Mouse (Mus musculus) kidney, postnatal 0 days (tissue): Measurements from ENCODE around the gene Jkamp. TPM values are rescaled to one million over a fixed set of nuclear protein-coding genes. Genes with fewer than 3 reads are reported as not detected.

Experiments used
- ATAC-seq: fragments of 200-750 bp; cut with Nextera tagmentation; replicated peaks from 2 replicates; pipeline ENCODE4 v1.8.0; 2017; ENCODE audit warnings: low read depth, moderate number of reproducible peaks, moderate TSS enrichment, moderate library complexity; ENCODE audit not compliant: low FRiP score
- DNase-seq: peaks from one replicate; pipeline ENCODE4 v3.0.0-alpha.2; 2016; ENCODE audit warnings: low spot score
- H3K27ac ChIP-seq: fragments of 300-500 bp; sonication (generic); 2 replicates; pipeline ENCODE4 v1.5.1; 2014; ENCODE audit warnings: mild to moderate bottlenecking
- H3K27me3 ChIP-seq: fragments of 300-500 bp; sonication (generic); 2 replicates; pipeline ENCODE4 v1.6.1; 2014; ENCODE audit warnings: low read length, mixed read lengths; ENCODE audit not compliant: insufficient read depth
- H3K36me3 ChIP-seq: fragments of 300-500 bp; sonication (generic); 2 replicates; pipeline ENCODE4 v1.6.1; 2014; ENCODE audit warnings: low read length, mixed read lengths; ENCODE audit not compliant: insufficient read depth
- H3K4me1 ChIP-seq: fragments of 300-500 bp; sonication (generic); replicated peaks from 2 replicates; pipeline ENCODE4 v1.6.1; 2014; ENCODE audit warnings: antibody characterized with exemption, low read length, mixed read lengths; ENCODE audit not compliant: insufficient read depth
- H3K4me2 ChIP-seq: fragments of 300-500 bp; sonication (generic); 2 replicates; pipeline ENCODE4 v1.6.1; 2014; ENCODE audit warnings: mild to moderate bottlenecking, low read length, moderate library complexity, mixed read lengths
- H3K4me3 ChIP-seq: fragments of 300-500 bp; sonication (generic); replicated peaks from 2 replicates; pipeline ENCODE4 v1.5.1; 2014; ENCODE audit warnings: low read depth, low read length
- H3K9ac ChIP-seq: fragments of 300-500 bp; sonication (generic); 2 replicates; pipeline ENCODE4 v1.6.1; 2014; ENCODE audit warnings: low read depth, low read length
- H3K9me3 ChIP-seq: fragments of 300-500 bp; sonication (generic); replicated peaks from 2 replicates; pipeline ENCODE4 v1.6.1; 2016; ENCODE audit warnings: low read length, inconsistent platforms, mixed read lengths
- CTCF ChIP-seq: IDR thresholded peaks from 2 replicates; pipeline ENCODE4 v1.5.1; 2016; ENCODE audit warnings: antibody characterized with exemption, low read depth, mild to moderate bottlenecking, moderate library complexity
- WGBS: fragments of 180-500 bp; shearing (Covaris S2); extraction: QIAGEN DNeasy Blood & Tissue Kit; methylation state at CpG from one replicate; pipeline ENCODE4 v1.1.7; 2014; 5-methylcytosine and 5-hydroxymethylcytosine counted together
- polyA plus RNA-seq: library from polyadenylated mRNA; unstranded; fragments of >200 nt; fragmentation: Nextera tagmentation; extraction: Ambion mirVana; gene quantifications from 2 replicates; pipeline ENCODE4 v1.2.1, GENCODE M21; 2015

Jkamp gene
- polyA plus RNA-seq, 1 experiment from 2014 or later, result 67.6 TPM

DNA sequence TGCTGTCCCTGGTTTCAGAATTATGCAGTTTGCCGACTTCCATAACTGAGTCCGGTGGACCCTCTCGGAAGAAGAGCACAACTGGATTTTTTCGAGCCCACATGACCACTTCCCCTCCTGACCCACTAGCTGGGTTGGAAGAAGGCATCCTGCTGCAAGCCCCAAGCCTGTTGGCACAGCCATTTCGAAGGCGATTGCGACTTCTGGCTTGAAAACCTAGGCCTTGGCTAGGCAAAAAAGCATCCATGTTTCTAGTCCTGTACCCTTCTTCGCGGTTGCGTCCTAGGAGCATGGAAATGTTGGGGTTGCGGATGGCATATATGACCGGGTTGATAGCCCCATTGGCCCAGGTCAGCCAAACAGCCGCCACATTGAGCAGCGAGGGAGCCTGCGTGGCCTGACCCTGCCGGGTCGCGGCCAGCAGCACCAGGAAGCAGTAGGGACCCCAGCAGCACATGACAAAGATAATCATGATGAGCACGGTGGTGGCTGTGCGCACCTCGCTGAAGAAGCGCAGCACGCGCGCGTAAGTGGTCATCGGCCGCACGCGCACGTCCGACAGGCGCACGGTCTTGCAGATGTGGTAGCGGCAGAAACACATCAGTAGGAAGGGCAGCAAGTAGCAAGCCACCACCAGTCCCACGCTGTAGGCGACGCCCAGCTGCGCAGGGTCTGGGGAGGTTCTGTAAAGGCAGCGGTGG is 15.6 kb upstream of the Jkamp start:
- peak overlapping the region; percentile 56; the same call in 1 of the 2 replicates for H3K9ac ChIP-seq
- H3K27me3 ChIP-seq, result 0 out of 2 replicates have a peak, but pooled peaks cover 9% of the 10 kb centered on the region
- H3K4me1 ChIP-seq, result 0 out of 2 replicates have a peak, but pooled peaks cover 6% of the 10 kb centered on the region
- 0 out of 2 replicates have a peak, but pooled peaks cover 9% of the 10 kb centered on the region for H3K36me3 ChIP-seq
- ATAC-seq (peak; percentile 8; the same call in 1 of the 2 replicates), DNase-seq (no peak)
- no peak for TF ChIP-seq CTCF
- 8% methylated on average over 40 of the region's 40 CpGs for WGBS
- peak overlapping the region; percentile 100 for H3K4me2 ChIP-seq
- no peaks in the 10 kb centered on the region for H3K9me3 ChIP-seq
- peak overlapping the region; percentile 63 for H3K4me3 ChIP-seq
- H3K27ac ChIP-seq, result no peak overlapping the region

DNA sequence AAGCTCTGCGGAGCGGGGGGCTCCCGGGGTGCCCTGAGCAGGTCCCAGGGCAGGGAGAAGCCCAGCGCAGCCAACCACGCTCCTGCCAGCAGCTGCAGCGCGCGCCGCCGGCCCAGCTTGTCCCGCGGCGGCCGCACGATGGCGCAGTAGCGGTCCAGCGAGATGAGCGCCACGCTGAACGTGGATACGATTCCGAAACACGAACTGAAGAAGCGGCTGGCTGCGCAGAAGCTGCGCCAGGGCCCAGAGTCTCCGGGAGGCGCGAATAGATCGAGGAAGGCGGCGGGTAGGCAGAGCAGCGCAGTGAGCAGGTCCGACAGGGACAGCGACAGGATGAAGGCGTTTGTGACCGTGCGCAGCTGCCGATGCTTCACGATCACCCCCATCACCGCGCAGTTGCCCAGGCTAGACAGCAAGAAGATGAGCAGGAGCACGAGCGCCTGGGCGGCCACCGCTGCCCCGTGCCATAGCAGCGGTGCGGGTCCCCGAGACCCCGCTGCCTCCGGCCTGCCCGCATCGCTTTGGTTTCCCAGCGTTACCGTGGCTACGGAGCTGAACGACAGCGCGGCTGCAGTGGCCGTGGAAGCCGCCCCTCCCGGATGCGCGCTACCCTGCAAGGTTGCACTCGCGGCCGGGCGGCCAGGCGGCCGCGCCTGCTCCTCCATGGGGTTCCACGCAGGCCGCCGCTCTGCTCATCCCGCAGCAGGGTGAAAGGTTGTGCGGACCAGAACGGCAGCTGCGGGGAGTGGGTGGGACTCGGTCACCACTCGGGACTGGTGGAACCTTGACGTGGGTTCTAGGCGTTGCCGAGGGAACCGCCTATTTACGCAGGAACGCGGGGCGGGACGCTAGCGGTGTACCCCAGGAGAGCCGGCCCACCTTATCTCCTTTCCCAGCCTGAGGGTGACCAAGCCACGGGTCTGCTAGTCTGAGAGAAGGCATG is 14.8 kb upstream of the Jkamp start, which contains the start of gene Gpr135:
Gene Gpr135 (minus strand): TSS at position 799 of the 943 bp plus-strand sequence.
- ATAC-seq (peak; percentile 79), DNase-seq (peak; percentile 87)
- Histone ChIP-seq H3K9ac (peak within 1 kb of the TSS; percentile 56), H3K27ac (no peak within 1 kb of the TSS), H3K27me3 (0 out of 2 replicates have a peak, but pooled peaks cover 9% of the 10 kb centered on the region), H3K36me3 (0 out of 2 replicates have a peak, but pooled peaks cover 12% of the 10 kb centered on the region), H3K9me3 (no peaks in the 10 kb centered on the region), H3K4me1 (0 out of 2 replicates have a peak, but pooled peaks cover 6% of the 10 kb centered on the region), H3K4me3 (peak within 1 kb of the TSS; percentile 63), H3K4me2 (peak within 1 kb of the TSS; percentile 100)
- WGBS, result under 1% methylated on average over 94 of the region's 94 CpGs
- peak; percentile 85 for TF ChIP-seq CTCF

GRCm38 (mm10) chr12:72078248-72078647 is 7.1 kb upstream of the Jkamp start:
- no peaks in the 10 kb centered on the region for H3K27me3 ChIP-seq
- H3K9me3 ChIP-seq, result no peaks in the 10 kb centered on the region
- 0 out of 2 replicates have a peak, but pooled peaks cover 3% of the 10 kb centered on the region for H3K4me1 ChIP-seq
- TF ChIP-seq CTCF, result no peak
- H3K4me2 ChIP-seq, result no peak overlapping the region
- peaks cover 18% of the 10 kb centered on the region; the same call in 1 of the 2 replicates for H3K36me3 ChIP-seq
- 76% methylated on average over 3 of the region's 3 CpGs for WGBS
- H3K4me3 ChIP-seq, result no peak overlapping the region
- DNase-seq (no peak), ATAC-seq (peak; percentile 47)
- no peak overlapping the region for H3K27ac ChIP-seq
- H3K9ac ChIP-seq, result no peak overlapping the region

GRCm38 (mm10) chr12:72081961-72082360 is 3.4 kb upstream of the Jkamp start:
- H3K9ac ChIP-seq, result no peak overlapping the region
- H3K27ac ChIP-seq, result peak overlapping the region; percentile 3; the same call in 1 of the 2 replicates
- H3K27me3 ChIP-seq, result no peaks in the 10 kb centered on the region
- no peak for DNase-seq
- H3K4me3 ChIP-seq, result no peak overlapping the region
- TF ChIP-seq CTCF, result no peak
- peaks cover 2% of the 10 kb centered on the region; the same call in 1 of the 2 replicates for H3K36me3 ChIP-seq
- 81% methylated on average over 3 of the region's 3 CpGs for WGBS
- peak overlapping the region; percentile 47 for H3K4me2 ChIP-seq
- H3K9me3 ChIP-seq, result no peaks in the 10 kb centered on the region
- ATAC-seq, result no peak
- 0 out of 2 replicates have a peak, but pooled peaks cover 12% of the 10 kb centered on the region for H3K4me1 ChIP-seq

GRCm38 (mm10) chr12:72082370-72082769 is 3.0 kb upstream of the Jkamp start:
- H3K4me1 ChIP-seq, result 0 out of 2 replicates have a peak, but pooled peaks cover 14% of the 10 kb centered on the region
- H3K9ac ChIP-seq, result peak overlapping the region; percentile 46; the same call in 1 of the 2 replicates
- no peak overlapping the region for H3K4me3 ChIP-seq
- no peak for TF ChIP-seq CTCF
- DNase-seq (peak; percentile 47), ATAC-seq (no peak)
- WGBS, result 12% methylated on average over 18 of the region's 18 CpGs
- H3K9me3 ChIP-seq, result no peaks in the 10 kb centered on the region
- H3K27ac ChIP-seq, result peak overlapping the region; percentile 3; the same call in 1 of the 2 replicates
- peak overlapping the region; percentile 47 for H3K4me2 ChIP-seq
- H3K27me3 ChIP-seq, result no peaks in the 10 kb centered on the region
- no peaks in the 10 kb centered on the region for H3K36me3 ChIP-seq

GRCm38 (mm10) chr12:72083265-72083664 is 2.1 kb upstream of the Jkamp start:
- no peaks in the 10 kb centered on the region for H3K9me3 ChIP-seq
- 81% methylated on average over 9 of the region's 9 CpGs for WGBS
- no peak for TF ChIP-seq CTCF
- H3K27ac ChIP-seq, result no peak overlapping the region
- DNase-seq (no peak), ATAC-seq (no peak)
- H3K27me3 ChIP-seq, result no peaks in the 10 kb centered on the region
- H3K36me3 ChIP-seq, result no peaks in the 10 kb centered on the region
- H3K4me3 ChIP-seq, result no peak overlapping the region
- 0 out of 2 replicates have a peak, but pooled peaks cover 15% of the 10 kb centered on the region for H3K4me1 ChIP-seq
- H3K4me2 ChIP-seq, result no peak overlapping the region
- no peak overlapping the region for H3K9ac ChIP-seq
